Mouse (Mus musculus): ENCODE data around the gene Aqp5.

- TF ChIP-seq POLR2A (IDR thresholded peaks at IDR 0.05; ENCODE audit: control insufficient read depth in 1 of 2, insufficient read depth in 1 of 2, low read depth in 1 of 2, low read length in 2 of 2, poor library complexity in 1 of 2) = no peak
- no peak for TF ChIP-seq CHD2 (IDR thresholded peaks at IDR 0.05; ENCODE audit: low read length)
- TF ChIP-seq ETS1 (IDR thresholded peaks at IDR 0.05; ENCODE audit: low read depth, low read length) = no peak
- TF ChIP-seq ZMIZ1 (IDR thresholded peaks at IDR 0.05; ENCODE audit: low read depth, low read length) = no peak
- TF ChIP-seq TCF12 (IDR thresholded peaks at IDR 0.05; ENCODE audit: low read depth, low read length) = no peak
- peak; percentile 4 for TF ChIP-seq HCFC1 (IDR thresholded peaks at IDR 0.05; ENCODE audit: low read depth, low read length)
- 0 out of 2 replicates have a peak, but pooled peaks have one; percentile 25 for TF ChIP-seq ZNF384 (IDR thresholded peaks at IDR 0.05; ENCODE audit: low read depth, low read length)
- TF ChIP-seq POLR2AphosphoS2 (IDR thresholded peaks at IDR 0.05; ENCODE audit: low read length) = no peak
- no peak for TF ChIP-seq GABPA (IDR thresholded peaks at IDR 0.05; ENCODE audit: low read depth, low read length)
These were observed 5.6 kb downstream of the Aqp5 start for GRCm38 (mm10) chr15:99596056-99596687.
